Mouse (Mus musculus) CH12.LX (cell line): Measurements from ENCODE around the gene Inpp4b. TPM values are rescaled to one million over a fixed set of nuclear protein-coding genes. Genes with fewer than 3 reads are reported as not detected.

Source experiments
- DNase-seq: peaks from one replicate; pipeline ENCODE4 v3.0.0-alpha.2; 2013; ENCODE audit errors: extremely low read depth
- H3K27ac ChIP-seq: 2 replicates; pipeline ENCODE4 v1.5.1; 2012; ENCODE audit warnings: low read depth, mild to moderate bottlenecking, control low read depth, moderate library complexity; ENCODE audit not compliant: insufficient read depth
- H3K27me3 ChIP-seq: replicated peaks from 2 replicates; pipeline ENCODE3; 2012; ENCODE audit warnings: inconsistent platforms
- H3K36me3 ChIP-seq, 2 experiments: replicated peaks in 1 of 2; 2 replicates each; pipeline versions ENCODE3 to v1.6.1; 2012; ENCODE audit warnings: inconsistent platforms in 1 of 2, low read length in 1 of 2, mild to moderate bottlenecking in 1 of 2, mixed read lengths in 1 of 2, moderate library complexity in 1 of 2; ENCODE audit not compliant: control insufficient read depth in 1 of 2, insufficient read depth in 1 of 2
- H3K4me1 ChIP-seq, 2 experiments: 2 replicates each; pipeline ENCODE4 v1.6.1; 2012; ENCODE audit warnings: inconsistent platforms in 1 of 2, moderate library complexity in 1 of 2; ENCODE audit not compliant: insufficient read depth in 2 of 2, control insufficient read depth in 1 of 2
- H3K4me2 ChIP-seq: 2 replicates; pipeline ENCODE4 v1.6.1; 2012; ENCODE audit warnings: low read depth, mild to moderate bottlenecking, control low read depth; ENCODE audit not compliant: poor library complexity, insufficient read depth, severe bottlenecking
- H3K4me3 ChIP-seq, 3 experiments: fragments of 150-350 bp in 1 of 3; sonication (generic) in 1 of 3; replicated peaks in 1 of 3; 2 replicates each; pipeline versions ENCODE3 to v1.5.1; 2011 to 2012; ENCODE audit warnings: low read depth in 2 of 3, low read length in 2 of 3, mild to moderate bottlenecking in 2 of 3, moderate library complexity in 2 of 3, control low read depth in 1 of 3, improper control_type of control experiment in 1 of 3, inconsistent platforms in 1 of 3, mixed read lengths in 1 of 3; ENCODE audit not compliant: poor library complexity in 1 of 3
- H3K79me2 ChIP-seq: replicated peaks from 2 replicates; pipeline ENCODE4 v1.6.1; 2012; ENCODE audit warnings: mild to moderate bottlenecking, moderate library complexity; ENCODE audit not compliant: control insufficient read depth, poor library complexity, insufficient read depth, severe bottlenecking; ENCODE audit errors: extremely low read depth
- H3K9ac ChIP-seq: 2 replicates; pipeline ENCODE4 v1.6.1; 2012; ENCODE audit warnings: low read depth, mild to moderate bottlenecking, control low read depth, moderate library complexity; ENCODE audit not compliant: insufficient read depth
- H3K9me3 ChIP-seq: replicated peaks from 2 replicates; pipeline ENCODE3; 2012; ENCODE audit warnings: low read length, inconsistent platforms, mixed read lengths
- CHD1 ChIP-seq: IDR thresholded peaks from 2 replicates; pipeline ENCODE4 v1.6.1; 2012; ENCODE audit warnings: low read depth, low read length, improper control_type of control experiment, inconsistent platforms
- CHD2 ChIP-seq: IDR thresholded peaks from 2 replicates; pipeline ENCODE4 v1.6.1; 2011; ENCODE audit warnings: low read length, improper control_type of control experiment
- CTCF ChIP-seq, 2 experiments: IDR thresholded peaks in 1 of 2; conservative IDR thresholded peaks in 1 of 2; 2 replicates each; pipeline ENCODE4 v1.5.1; 2011 to 2012; ENCODE audit warnings: low read depth in 2 of 2, low read length in 2 of 2, improper control_type of control experiment in 1 of 2, inconsistent platforms in 1 of 2, mild to moderate bottlenecking in 1 of 2, moderate library complexity in 1 of 2
- E2F4 ChIP-seq: IDR thresholded peaks from 2 replicates; pipeline ENCODE4 v1.6.1; 2011; ENCODE audit warnings: low read depth, low read length, improper control_type of control experiment; ENCODE audit not compliant: insufficient replicate concordance
- ELF1 ChIP-seq: IDR thresholded peaks from 2 replicates; pipeline ENCODE4 v1.6.1; 2014; ENCODE audit warnings: low read depth, mild to moderate bottlenecking, inconsistent platforms, low read length, improper control_type of control experiment
- EP300 ChIP-seq: IDR thresholded peaks from 2 replicates; pipeline ENCODE4 v1.6.1; 2011; ENCODE audit warnings: low read length, improper control_type of control experiment
- GABPA ChIP-seq: IDR thresholded peaks from 2 replicates; pipeline ENCODE4 v1.6.1; 2012; ENCODE audit warnings: low read depth, low read length, improper control_type of control experiment, inconsistent platforms; ENCODE audit not compliant: insufficient replicate concordance
- HCFC1 ChIP-seq: IDR thresholded peaks from 2 replicates; pipeline ENCODE4 v1.6.1; 2012; ENCODE audit warnings: low read depth, mild to moderate bottlenecking, inconsistent platforms, low read length, improper control_type of control experiment
- JUN ChIP-seq: IDR thresholded peaks from 2 replicates; pipeline ENCODE4 v1.6.1; 2011; ENCODE audit warnings: low read depth, mild to moderate bottlenecking, low read length, improper control_type of control experiment, moderate library complexity; ENCODE audit not compliant: insufficient read depth
- MAFK ChIP-seq: IDR thresholded peaks from 2 replicates; pipeline ENCODE4 v1.6.1; 2011; ENCODE audit warnings: low read length, improper control_type of control experiment; ENCODE audit not compliant: insufficient replicate concordance
- MAX ChIP-seq: IDR thresholded peaks from 2 replicates; pipeline ENCODE4 v1.6.1; 2011; ENCODE audit warnings: low read length, improper control_type of control experiment
- MAZ ChIP-seq: IDR thresholded peaks from 2 replicates; pipeline ENCODE4 v1.6.1; 2012; ENCODE audit warnings: low read depth, mild to moderate bottlenecking, inconsistent platforms, low read length, improper control_type of control experiment, moderate library complexity
- MYC ChIP-seq: IDR thresholded peaks from 2 replicates; pipeline ENCODE4 v1.6.1; 2011; ENCODE audit warnings: low read depth, mild to moderate bottlenecking, improper control_type of control experiment, low read length
- PAX5 ChIP-seq: IDR thresholded peaks from 2 replicates; pipeline ENCODE4 v1.6.1; 2012; ENCODE audit warnings: low read length, inconsistent platforms, mixed read lengths
- RCOR1 ChIP-seq: conservative IDR thresholded peaks from 2 replicates; pipeline ENCODE4 v1.6.1; 2012; ENCODE audit warnings: low read depth, mild to moderate bottlenecking, inconsistent platforms, low read length, improper control_type of control experiment
- SIN3A ChIP-seq: IDR thresholded peaks from 2 replicates; pipeline ENCODE4 v1.6.1; 2012; ENCODE audit warnings: low read length, improper control_type of control experiment, inconsistent platforms
- SMC3 ChIP-seq: IDR thresholded peaks from 2 replicates; pipeline ENCODE4 v1.6.1; 2011; ENCODE audit warnings: low read depth, low read length, improper control_type of control experiment
- USF2 ChIP-seq: conservative IDR thresholded peaks from 2 replicates; pipeline ENCODE4 v1.6.1; 2011; ENCODE audit warnings: low read depth, low read length, improper control_type of control experiment
- ZC3H11A ChIP-seq: IDR thresholded peaks from 2 replicates; pipeline ENCODE4 v1.6.1; 2012; ENCODE audit warnings: low read depth, mild to moderate bottlenecking, inconsistent platforms, low read length, improper control_type of control experiment
- ZNF384 ChIP-seq: IDR thresholded peaks from 2 replicates; pipeline ENCODE4 v1.6.1; 2012; ENCODE audit warnings: low read depth, low read length, improper control_type of control experiment, inconsistent platforms
- dilution Hi-C: fragments of 300-500 bp; cut with MboI; formaldehyde crosslinking; loops from 2 replicates; pipeline ENCODE4 v1.14.3; 2020; ENCODE audit warnings: low sequenced_read_pairs; ENCODE audit not compliant: extremely low pct_unique_long_range_greater_than_20kb, extremely low pct_ligation_motif_present
- in situ Hi-C: fragments of 300-500 bp; cut with MboI; formaldehyde crosslinking; loops from 3 replicates; pipeline ENCODE4 v1.14.3; 2019; ENCODE audit warnings: low sequenced_read_pairs, low pct_ligation_motif_present, low pct_unique_long_range_greater_than_20kb, mixed read lengths
- polyA plus RNA-seq: library from polyadenylated mRNA; unstranded; fragments of >175 nt; gene quantifications from 2 replicates; pipeline ENCODE4 v1.2.1, GENCODE M21; 2012; ENCODE audit warnings: low read depth; ENCODE audit not compliant: insufficient read length
- total RNA-seq, 2 experiments: library from RNA; depleted of rRNA; stranded (reverse); fragments of 300-350 nt in 1 of 2; fragments of >200 nt in 1 of 2; gene quantifications; 2 replicates each; pipeline ENCODE4 v1.2.3; 2012 to 2014

The Inpp4b gene
- total and polyA plus RNA-seq, 3 experiments: 3.0 to 4.9 (median 3.4) TPM

DNA sequence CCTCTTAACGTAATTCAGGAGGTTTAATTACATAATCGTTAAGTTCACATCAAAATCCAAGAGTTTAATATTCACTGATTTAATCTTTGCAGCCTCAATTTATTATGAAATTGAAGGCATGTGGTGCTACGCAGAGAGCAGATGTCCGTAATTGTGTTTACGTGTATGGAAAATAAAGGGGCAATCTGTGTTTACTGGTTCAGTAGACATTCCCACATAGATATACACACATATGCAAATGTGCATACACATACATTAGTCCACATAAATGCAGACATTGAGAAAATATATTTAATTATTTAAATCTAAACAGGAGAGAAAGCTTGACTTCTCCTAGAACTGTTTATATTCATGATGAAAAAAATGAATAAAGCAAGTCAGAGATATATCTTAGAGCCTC lies 675.4 kb downstream of the Inpp4b start:
- Histone ChIP-seq H3K27ac (no peak overlapping the region), H3K9ac (no peak overlapping the region), H3K9me3 (no peaks in the 10 kb centered on the region), H3K27me3 (no peaks in the 10 kb centered on the region), H3K79me2 (no peaks in the 10 kb centered on the region), H3K4me1 (no peaks in the 10 kb centered on the region), H3K36me3 (no peaks in the 10 kb centered on the region), H3K4me2 (no peak overlapping the region), H3K4me3 (no peak overlapping the region)
- no peak for DNase-seq
- no peak for TF ChIP-seq MAX
- TF ChIP-seq E2F4: no peak
- no peak for TF ChIP-seq CHD2
- TF ChIP-seq USF2: no peak
- TF ChIP-seq MAFK: no peak
- TF ChIP-seq RCOR1: no peak
- no peak for TF ChIP-seq SIN3A
- TF ChIP-seq CTCF (conservative IDR thresholded peaks at IDR 0.05 in 1 of 2, IDR thresholded peaks at IDR 0.05 in 1 of 2; ENCODE audit: low read depth in 2 of 2, low read length in 2 of 2): no peak
- no peak for TF ChIP-seq ELF1
- in situ Hi-C loops (no loop called here), dilution Hi-C loops (no loop called here)

DNA sequence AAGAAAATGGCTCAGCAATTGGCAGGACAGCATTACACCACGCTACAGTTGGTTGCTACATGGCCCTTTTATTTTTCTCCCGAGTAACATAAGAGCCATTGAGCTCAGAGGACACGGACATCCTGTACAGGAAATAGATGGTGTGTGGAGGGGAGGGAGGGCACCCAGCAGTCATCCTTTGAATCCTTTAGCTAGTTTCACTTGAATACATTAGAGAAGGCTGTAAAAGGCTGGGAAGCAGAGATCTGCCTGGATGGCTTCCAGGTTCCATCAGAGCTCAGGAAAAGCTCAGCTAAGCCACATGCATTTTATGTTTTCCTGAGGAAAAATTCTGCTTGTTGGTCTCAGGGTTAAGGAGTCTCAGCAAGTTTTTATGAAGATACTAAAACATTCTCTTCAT lies 685.0 kb downstream of the Inpp4b start:
- Histone ChIP-seq H3K4me3 (no peak overlapping the region), H3K79me2 (no peaks in the 10 kb centered on the region), H3K27me3 (no peaks in the 10 kb centered on the region), H3K4me2 (no peak overlapping the region), H3K9me3 (no peaks in the 10 kb centered on the region), H3K36me3 (no peaks in the 10 kb centered on the region), H3K9ac (no peak overlapping the region), H3K27ac (no peak overlapping the region), H3K4me1 (peaks cover 5 to 19% of the 10 kb centered on the region in 2 experiments; a peak in 3 of 4 replicates)
- dilution Hi-C loops (no loop called here), in situ Hi-C loops (loop anchor here (25.0 kb wide), 1 partner anchor 690 kb away; the partner anchor contains the start of gene Inpp4b)
- DNase-seq: no peak
- no peak for TF ChIP-seq SIN3A
- TF ChIP-seq SMC3: no peak
- TF ChIP-seq ELF1: no peak
- no peak for TF ChIP-seq EP300
- TF ChIP-seq USF2: no peak
- TF ChIP-seq ZC3H11A: no peak
- TF ChIP-seq GABPA: no peak
- no peak for TF ChIP-seq MYC
- TF ChIP-seq MAZ: no peak
- TF ChIP-seq ZNF384: no peak
- TF ChIP-seq JUN: no peak
- no peak for TF ChIP-seq HCFC1
- no peak for TF ChIP-seq PAX5
- TF ChIP-seq MAX: no peak
- no peak for TF ChIP-seq CHD1
